ENCODE assay signal across 13 mouse cellular contexts in genomic region chr7:79254248-79254888, GRCm38 (mm10). TPM values are rescaled to one million over a fixed set of nuclear protein-coding genes. Genes with fewer than 3 reads are reported as not detected.
DNase-seq lines count a peak whose midpoint lies in the region; ATAC-seq lines count a peak whose summit lies in the region.
"Had no signal": no experiment of that assay in that cellular context is flagged by ENCODE, and none has a peak within 500 bp of the region (broad histone marks: within the 10 kb centered on the region; RNA-seq: fewer than 3 reads in every experiment).

No protein-coding gene starts in this region.

- ATAC-seq in hindbrain, embryonic 13.5 days (ENCODE audit: low FRiP score): no peak

- H3K4me1 ChIP-seq in hindbrain, embryonic 13.5 days (replicated peaks): no peaks in the 10 kb centered on the region
- H3K4me1 ChIP-seq: embryonic facial prominence, embryonic 15.5 days; limb, embryonic 15.5 days had no signal

- 89% methylated on average over 3 of the region's 3 CpGs for WGBS in hindbrain, embryonic 13.5 days

- DNase-seq in adrenal gland, postnatal 36 days: peak; percentile 60 to 66
- DNase-seq in adrenal gland, postnatal 4 days (ENCODE audit: low spot score in 2 of 2): no peak
- peak; percentile 36 for DNase-seq in ovary, adult 18-20 months (ENCODE audit: low spot score)
- DNase-seq in ovary, postnatal 10 days (ENCODE audit: low spot score): no peak
- peak; percentile 65 to 77 for DNase-seq in heart, postnatal 14 days
- DNase-seq in frontal cortex, postnatal 25 days (ENCODE audit: low spot score in 2 of 2): no peak
- no peak for DNase-seq in lung, postnatal 14 days
- DNase-seq: kidney, adult 18-20 months; midbrain, embryonic 14.5 days; thymus, postnatal 14 days had no signal

- no peaks in the 10 kb centered on the region for H3K36me3 ChIP-seq in hindbrain, embryonic 13.5 days
- H3K36me3 ChIP-seq: embryonic facial prominence, embryonic 15.5 days; limb, embryonic 15.5 days had no signal

- H3K9me3 ChIP-seq in hindbrain, embryonic 13.5 days: no peaks in the 10 kb centered on the region
- H3K9me3 ChIP-seq: embryonic facial prominence, embryonic 15.5 days; limb, embryonic 15.5 days had no signal

- no peak overlapping the region for H3K27ac ChIP-seq in hindbrain, embryonic 13.5 days
- H3K27ac ChIP-seq: embryonic facial prominence, embryonic 15.5 days; limb, embryonic 15.5 days had no signal

- H3K27me3 ChIP-seq in hindbrain, embryonic 13.5 days: no peaks in the 10 kb centered on the region
- H3K27me3 ChIP-seq: embryonic facial prominence, embryonic 15.5 days; limb, embryonic 15.5 days had no signal

- H3K9ac ChIP-seq in hindbrain, embryonic 13.5 days: no peak overlapping the region
- H3K9ac ChIP-seq: embryonic facial prominence, embryonic 15.5 days; limb, embryonic 15.5 days had no signal

- H3K4me3 ChIP-seq in hindbrain, embryonic 13.5 days: no peak overlapping the region
- H3K4me3 ChIP-seq: embryonic facial prominence, embryonic 15.5 days; limb, embryonic 15.5 days had no signal

- no peak overlapping the region for H3K4me2 ChIP-seq in hindbrain, embryonic 13.5 days
- H3K4me2 ChIP-seq: embryonic facial prominence, embryonic 15.5 days; limb, embryonic 15.5 days had no signal

- intact Hi-C loops in heart, postnatal 14 days (cut with DNase I): no loop called here

RNA-seq across cellular contexts. Expression of gene Abhd2, which starts 18.6 kb away (rescaled TPM):
- total RNA-seq in adrenal gland, postnatal 36 days (2021): 1,000 to 10,000 TPM; 1,294 to 1,382 TPM
- 100 to 1,000 TPM; 382 to 406 TPM for total RNA-seq in adrenal gland, postnatal 4 days (2021)
- total RNA-seq in heart, postnatal 14 days (2021): 10 to 100 TPM; 40.3 to 45.0 TPM
- polyA plus RNA-seq in hindbrain, embryonic 13.5 days (2015; fragmentation: Nextera tagmentation; extraction: Ambion mirVana): 17.3 and 19.5 TPM in 2 replicates

Comparison
In these comparisons a context has a peak if more than half of its experiments do, and no peak if none do; other contexts are left out.
1. DNase-seq: peak in adrenal gland, postnatal 36 days (2 of 2), ovary, adult 18-20 months (single experiment) and heart, postnatal 14 days (2 of 2); none in adrenal gland, postnatal 4 days (0 of 2), ovary, postnatal 10 days (single experiment), frontal cortex, postnatal 25 days (0 of 2) and lung, postnatal 14 days (single experiment).
2. RNA of gene Abhd2, which starts 18.6 kb away (total RNA-seq): 1,294 to 1,382 TPM in adrenal gland, postnatal 36 days and 382 to 406 TPM in adrenal gland, postnatal 4 days; 40.3 to 45.0 TPM in heart, postnatal 14 days; every median in the first group is over 4 times any median in the second.